10 mouse cellular contexts compared by ENCODE assay signal in the genomic region with DNA sequence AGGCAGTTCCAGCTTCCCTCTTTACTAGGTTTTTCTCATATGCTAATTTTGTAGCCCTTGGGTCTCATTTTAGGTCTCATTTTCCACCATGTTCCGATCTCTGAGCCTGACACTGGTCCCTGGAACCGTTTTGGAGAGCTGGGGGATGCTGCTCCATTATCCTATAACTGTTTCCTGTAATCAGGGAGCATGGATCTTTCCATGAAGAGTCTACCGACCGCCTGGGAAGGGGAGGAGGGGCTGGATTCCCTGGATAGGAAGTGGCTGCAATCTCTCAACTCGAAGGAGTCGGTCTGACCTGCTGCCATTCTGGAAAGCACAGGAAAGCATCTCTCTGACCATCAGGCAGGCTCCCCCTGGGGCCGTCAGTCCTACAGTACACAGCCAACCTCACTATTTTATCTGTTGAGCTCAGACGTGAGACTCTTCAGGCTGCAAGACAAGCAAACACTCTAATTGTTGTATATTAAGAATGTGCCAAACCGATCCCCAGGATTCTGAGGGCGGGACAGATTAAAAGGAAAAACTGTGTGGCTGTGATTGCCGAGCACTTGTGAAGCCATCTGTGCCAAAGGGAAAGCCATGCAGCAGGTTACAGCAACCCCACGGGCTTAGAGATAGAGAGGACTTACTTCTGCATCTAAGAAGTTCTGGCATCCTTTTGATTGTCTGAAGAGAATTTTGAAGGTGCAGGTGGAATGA. TPM values are rescaled to one million over a fixed set of nuclear protein-coding genes. Genes with fewer than 3 reads are reported as not detected.
DNase-seq lines count a peak whose midpoint lies in the region; ATAC-seq lines count a peak whose summit lies in the region.
"Had no signal": no experiment of that assay in that cellular context is flagged by ENCODE, and none has a peak within 500 bp of the region (broad histone marks: within the 10 kb centered on the region; RNA-seq: fewer than 3 reads in every experiment).

No protein-coding gene starts in this region.

- H3K9ac ChIP-seq in hindbrain, embryonic 16.5 days (ENCODE audit: low read depth, low read length), result no peak overlapping the region
- no peak overlapping the region for H3K9ac ChIP-seq in hindbrain, embryonic 12.5 days
- H3K9ac ChIP-seq in embryonic facial prominence, embryonic 13.5 days, result 0 out of 2 replicates have a peak overlapping the region, but pooled peaks have one; percentile 16
- H3K9ac ChIP-seq in stomach, embryonic 16.5 days (ENCODE audit: low read length), result no peak overlapping the region
- no peak overlapping the region for H3K9ac ChIP-seq in forebrain, embryonic 13.5 days
- H3K9ac ChIP-seq: midbrain, embryonic 12.5 days had no signal

- H3K27ac ChIP-seq in hindbrain, embryonic 16.5 days (ENCODE audit: low read depth, low read length), result no peak overlapping the region
- no peak overlapping the region for H3K27ac ChIP-seq in hindbrain, embryonic 12.5 days
- no peak overlapping the region for H3K27ac ChIP-seq in embryonic facial prominence, embryonic 13.5 days
- no peak overlapping the region for H3K27ac ChIP-seq in stomach, embryonic 16.5 days (ENCODE audit: low read length)
- no peak overlapping the region; the same call in none of the 2 replicates for H3K27ac ChIP-seq in forebrain, embryonic 13.5 days
- H3K27ac ChIP-seq: midbrain, embryonic 12.5 days had no signal

- H3K4me3 ChIP-seq in hindbrain, embryonic 16.5 days (ENCODE audit: low read length), result no peak overlapping the region
- no peak overlapping the region for H3K4me3 ChIP-seq in hindbrain, embryonic 12.5 days
- peak overlapping the region; percentile 7; the same call in 1 of the 2 replicates for H3K4me3 ChIP-seq in embryonic facial prominence, embryonic 13.5 days
- H3K4me3 ChIP-seq in stomach, embryonic 16.5 days (replicated peaks; ENCODE audit: low read length), result no peak overlapping the region
- no peak overlapping the region for H3K4me3 ChIP-seq in forebrain, embryonic 13.5 days
- H3K4me3 ChIP-seq: midbrain, embryonic 12.5 days had no signal

- H3K4me2 ChIP-seq in hindbrain, embryonic 16.5 days (ENCODE audit: low read length), result 0 out of 2 replicates have a peak overlapping the region, but pooled peaks have one; percentile 0
- H3K4me2 ChIP-seq in hindbrain, embryonic 12.5 days (replicated peaks), result no peak overlapping the region
- peak overlapping the region; percentile 45 for H3K4me2 ChIP-seq in embryonic facial prominence, embryonic 13.5 days
- 0 out of 2 replicates have a peak overlapping the region, but pooled peaks have one; percentile 13 for H3K4me2 ChIP-seq in stomach, embryonic 16.5 days (ENCODE audit: low read depth, low read length)
- no peak overlapping the region for H3K4me2 ChIP-seq in forebrain, embryonic 13.5 days

- H3K36me3 ChIP-seq in hindbrain, embryonic 16.5 days (ENCODE audit: control insufficient read depth, insufficient read depth, low read length), result no peaks in the 10 kb centered on the region
- H3K36me3 ChIP-seq in hindbrain, embryonic 12.5 days, result no peaks in the 10 kb centered on the region
- no peaks in the 10 kb centered on the region for H3K36me3 ChIP-seq in embryonic facial prominence, embryonic 13.5 days
- H3K36me3 ChIP-seq in stomach, embryonic 16.5 days (ENCODE audit: control insufficient read depth, insufficient read depth, low read length), result no peaks in the 10 kb centered on the region
- no peaks in the 10 kb centered on the region for H3K36me3 ChIP-seq in forebrain, embryonic 13.5 days (ENCODE audit: poor library complexity, severe bottlenecking)
- H3K36me3 ChIP-seq: midbrain, embryonic 12.5 days had no signal

- H3K27me3 ChIP-seq in hindbrain, embryonic 16.5 days (replicated peaks; ENCODE audit: control insufficient read depth, insufficient read depth, low read length), result no peaks in the 10 kb centered on the region
- no peaks in the 10 kb centered on the region for H3K27me3 ChIP-seq in hindbrain, embryonic 12.5 days
- no peaks in the 10 kb centered on the region for H3K27me3 ChIP-seq in embryonic facial prominence, embryonic 13.5 days
- no peaks in the 10 kb centered on the region for H3K27me3 ChIP-seq in stomach, embryonic 16.5 days (ENCODE audit: control insufficient read depth, insufficient read depth, low read length)
- H3K27me3 ChIP-seq in forebrain, embryonic 13.5 days, result no peaks in the 10 kb centered on the region
- H3K27me3 ChIP-seq: midbrain, embryonic 12.5 days; Patski had no signal

- ATAC-seq in hindbrain, embryonic 16.5 days, result no peak
- ATAC-seq in hindbrain, embryonic 12.5 days (ENCODE audit: low FRiP score), result no peak
- no peak for ATAC-seq in embryonic facial prominence, embryonic 13.5 days (ENCODE audit: insufficient number of reproducible peaks, insufficient read depth, low FRiP score, low TSS enrichment, low read depth)
- no peak for ATAC-seq in stomach, embryonic 16.5 days (ENCODE audit: insufficient read depth, low FRiP score)
- no peak for ATAC-seq in forebrain, embryonic 13.5 days
- ATAC-seq: Patski had no signal

- no peaks in the 10 kb centered on the region for H3K9me3 ChIP-seq in hindbrain, embryonic 16.5 days (ENCODE audit: control insufficient read depth, low read length)
- H3K9me3 ChIP-seq in hindbrain, embryonic 12.5 days (replicated peaks), result no peaks in the 10 kb centered on the region
- no peaks in the 10 kb centered on the region for H3K9me3 ChIP-seq in embryonic facial prominence, embryonic 13.5 days
- H3K9me3 ChIP-seq in stomach, embryonic 16.5 days (replicated peaks; ENCODE audit: control insufficient read depth, low read length), result no peaks in the 10 kb centered on the region
- no peaks in the 10 kb centered on the region for H3K9me3 ChIP-seq in forebrain, embryonic 13.5 days (replicated peaks)
- H3K9me3 ChIP-seq: midbrain, embryonic 12.5 days had no signal

- WGBS in hindbrain, embryonic 16.5 days, result 56% methylated on average over 12 of the region's 12 CpGs
- 61% methylated on average over 12 of the region's 12 CpGs for WGBS in hindbrain, embryonic 12.5 days
- 45% methylated on average over 12 of the region's 12 CpGs for WGBS in embryonic facial prominence, embryonic 13.5 days
- 47% methylated on average over 12 of the region's 12 CpGs for WGBS in stomach, embryonic 16.5 days
- 73% methylated on average over 12 of the region's 12 CpGs for WGBS in forebrain, embryonic 13.5 days

- H3K4me1 ChIP-seq in hindbrain, embryonic 16.5 days (ENCODE audit: control insufficient read depth, insufficient read depth, low read depth, low read length), result peaks cover 3% of the 10 kb centered on the region; the same call in 1 of the 2 replicates
- H3K4me1 ChIP-seq in hindbrain, embryonic 12.5 days, result peaks cover 12% of the 10 kb centered on the region
- peaks cover 5% of the 10 kb centered on the region; the same call in 1 of the 2 replicates for H3K4me1 ChIP-seq in embryonic facial prominence, embryonic 13.5 days
- no peaks in the 10 kb centered on the region for H3K4me1 ChIP-seq in stomach, embryonic 16.5 days (ENCODE audit: control insufficient read depth, insufficient read depth, low read length)
- H3K4me1 ChIP-seq in forebrain, embryonic 13.5 days, result peaks cover 28% of the 10 kb centered on the region

- peak; percentile 38 for DNase-seq in testis, postnatal 10 days (ENCODE audit: low spot score)
- no peak for DNase-seq in testis, postnatal 14 days (ENCODE audit: low spot score)
- DNase-seq in urinary bladder, postnatal 10 days (ENCODE audit: low spot score), result no peak

RNA-seq across cellular contexts. Expression of a gene that starts 47.1 kb away (rescaled TPM):
- polyA plus RNA-seq in hindbrain, embryonic 16.5 days (2015; fragmentation: Nextera tagmentation; extraction: Ambion mirVana), result 197 and 227 TPM in 2 replicates
- 139 TPM in 2 replicates for polyA plus RNA-seq in hindbrain, embryonic 12.5 days (2016; fragmentation: Nextera tagmentation; extraction: Ambion mirVana)
- polyA plus RNA-seq in embryonic facial prominence, embryonic 13.5 days (2015; fragmentation: Nextera tagmentation; extraction: Ambion mirVana), result 157 and 158 TPM in 2 replicates
- 162 and 166 TPM in 2 replicates for polyA plus RNA-seq in stomach, embryonic 16.5 days (2015; fragmentation: Nextera tagmentation; extraction: Ambion mirVana)
- 180 and 182 TPM in 2 replicates for polyA plus RNA-seq in forebrain, embryonic 13.5 days (2015; fragmentation: Nextera tagmentation; extraction: Ambion mirVana)

Comparison
In these comparisons a context has a peak if more than half of its experiments do, and no peak if none do; other contexts are left out.
1. H3K4me2 ChIP-seq: peak in hindbrain, embryonic 16.5 days (single experiment), embryonic facial prominence, embryonic 13.5 days (single experiment) and stomach, embryonic 16.5 days (single experiment); none in hindbrain, embryonic 12.5 days (single experiment) and forebrain, embryonic 13.5 days (single experiment).